Mouse (Mus musculus): ENCODE results near the gene Grid2.

Gene Grid2

DNA sequence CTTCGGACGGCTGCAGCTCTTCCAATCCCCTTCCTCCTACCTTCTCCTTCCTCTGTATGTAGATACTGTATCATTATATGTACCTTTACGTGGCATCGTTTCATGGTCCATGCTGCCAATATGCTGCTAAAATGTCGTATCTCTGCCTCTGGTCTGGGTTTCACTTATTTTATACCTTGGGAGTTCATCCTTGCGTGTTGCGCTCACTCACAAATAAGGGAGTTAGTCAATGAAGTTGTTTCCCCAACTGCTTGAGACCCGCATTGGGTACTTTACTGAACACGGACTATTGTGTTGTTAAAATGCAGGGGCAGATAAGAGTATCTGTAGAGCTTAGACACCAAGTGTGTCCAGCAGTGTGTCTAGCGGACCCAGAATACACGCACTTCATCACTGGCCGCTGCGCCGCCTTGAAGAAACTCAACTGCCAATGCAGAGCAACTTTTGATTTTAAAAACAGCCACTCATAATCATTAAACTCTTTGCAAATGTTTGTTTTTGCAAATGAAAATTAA is 1474.9 kb downstream of the Grid2 start:
- DNase-seq (ENCODE audit: low spot score in 2 of 2) = no peak

DNA sequence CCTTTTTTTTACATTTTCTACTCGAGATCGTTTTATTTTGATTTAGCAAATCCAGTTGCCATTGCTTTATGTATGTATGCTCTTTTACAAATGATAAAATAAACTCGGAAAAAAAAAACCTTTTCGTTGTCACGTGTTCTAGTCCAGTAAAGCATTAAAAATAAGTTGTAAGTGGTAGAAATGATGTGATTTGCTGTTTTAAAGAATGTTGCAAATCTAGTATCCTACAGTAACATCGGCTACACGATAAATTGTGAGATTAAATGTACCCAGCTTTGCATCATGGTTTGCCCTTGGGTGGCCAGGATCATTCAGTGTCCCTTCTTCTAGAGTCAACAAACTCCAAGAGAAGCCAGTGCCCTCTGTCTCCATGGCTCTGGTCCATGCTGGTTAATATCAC is 1475.5 kb downstream of the Grid2 start:
- no peak for DNase-seq (ENCODE audit: low spot score in 2 of 2)

- no peak for DNase-seq (ENCODE audit: low spot score in 2 of 2)
Measured at GRCm38 (mm10) chr6:64731621-64732320, 1476.1 kb downstream of the Grid2 start.

DNA sequence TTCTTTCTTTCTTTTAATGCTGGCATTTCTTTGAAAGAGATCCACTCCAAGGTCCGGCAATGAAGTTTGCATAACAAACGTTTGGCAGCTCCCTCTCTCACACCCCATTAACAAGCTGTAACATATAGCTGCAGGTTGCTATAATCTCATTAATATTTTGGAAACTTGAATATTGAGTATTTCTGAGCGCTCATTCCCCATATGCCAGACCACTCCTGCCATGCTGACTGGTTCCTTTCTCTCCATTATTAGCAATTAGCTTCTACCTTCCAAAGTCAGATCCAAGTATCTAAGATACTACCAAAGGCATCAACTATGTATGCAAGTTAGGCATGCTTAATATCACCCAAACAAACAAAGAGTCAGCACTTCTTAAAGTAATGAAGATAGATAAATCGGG is 1477.6 kb downstream of the Grid2 start:
- no peak for DNase-seq (ENCODE audit: low spot score in 2 of 2)

DNA sequence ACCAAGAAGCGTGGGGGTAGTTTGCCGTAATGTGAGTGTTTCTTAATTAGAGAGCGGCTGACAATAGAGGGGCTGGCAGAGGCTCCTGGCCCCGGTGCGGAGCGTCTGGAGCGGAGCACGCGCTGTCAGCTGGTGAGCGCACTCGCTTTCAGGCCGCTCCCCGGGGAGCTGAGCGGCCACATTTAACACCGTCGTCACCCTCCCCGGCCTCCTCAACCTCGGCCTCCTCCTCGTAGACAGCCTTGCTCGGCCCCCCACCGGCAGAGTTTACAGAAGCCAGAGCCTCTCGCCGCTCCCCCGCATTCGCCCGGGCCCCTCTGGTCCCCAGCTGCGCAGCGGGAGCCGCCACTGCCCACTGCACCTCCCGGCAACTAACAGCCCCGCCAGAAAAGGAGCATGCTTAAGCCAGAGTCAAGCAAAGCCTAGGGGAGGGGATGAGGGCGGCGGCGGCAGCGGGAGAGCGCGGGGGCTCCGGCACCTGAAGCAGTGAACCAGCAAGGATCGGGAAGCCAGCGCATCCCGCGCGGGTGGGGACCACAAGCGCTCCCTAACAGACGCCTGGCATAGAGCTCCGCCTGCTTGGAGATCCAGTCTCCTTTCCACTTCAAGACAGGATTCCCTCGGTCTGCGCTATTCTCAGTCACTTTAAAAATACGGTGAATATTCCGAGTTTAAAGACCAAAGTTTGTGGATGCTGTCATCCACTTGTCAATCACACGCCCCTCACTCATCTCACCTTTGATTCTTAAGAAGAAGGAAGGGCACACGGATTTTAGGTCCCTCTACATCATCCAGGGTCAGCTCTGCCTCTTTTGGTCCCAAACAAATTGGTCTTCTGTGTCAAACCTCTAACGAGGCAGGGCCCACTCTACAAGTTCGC is 1479.0 kb downstream of the Grid2 start:
- DNase-seq (ENCODE audit: low spot score in 2 of 2) = no peak

DNA sequence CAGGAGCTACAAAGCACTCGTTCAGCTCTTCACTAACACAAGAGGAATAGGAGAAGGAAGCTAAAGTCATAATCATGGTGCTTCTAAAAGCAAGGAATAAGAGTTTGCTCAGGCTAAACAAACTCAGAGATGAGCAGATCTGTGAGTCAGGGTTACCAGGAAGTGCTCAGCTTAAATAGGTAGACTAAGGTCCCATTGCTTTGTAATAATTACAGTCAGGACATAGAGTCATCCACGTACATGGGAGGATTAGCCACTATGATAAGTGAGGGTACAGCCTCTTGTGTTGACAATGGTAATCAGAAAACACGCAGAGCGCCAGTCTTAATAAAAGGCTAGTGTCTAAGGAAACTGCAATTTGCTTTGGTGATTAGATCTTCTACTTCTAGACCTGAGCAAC is 1480.6 kb downstream of the Grid2 start:
- DNase-seq (ENCODE audit: low spot score in 2 of 2) = no peak

GRCm38 (mm10) chr6:64742915-64743489 is 1487.3 kb downstream of the Grid2 start:
- DNase-seq (ENCODE audit: low spot score in 2 of 2) = no peak

Measured in heart, adult 9 months (tissue).